Mouse (Mus musculus) thymus, postnatal 10 days (tissue): ENCODE results near the gene Akap9.
"Not testable (repeated sequence)": the region's sequence is repeated elsewhere in the genome, so short reads cannot be mapped to it uniquely, and the experiment has no call there.

ENCODE experiments used
- DNase-seq, 2 experiments: peaks; one replicate each; pipeline ENCODE4 v3.0.0; 2021; ENCODE audit warnings: low spot score in 2 of 2

Gene Akap9

GRCm38 (mm10) chr5:3927801-3928689 lies at the start of gene Akap9:
TSS of gene Akap9 (plus strand) at chr5:3928054.
- DNase-seq = peak; percentile 33 to 45

- not testable (repeated sequence) for DNase-seq
These were observed 41.0 kb upstream of the Akap9 start for GRCm38 (mm10) chr5:3886862-3887261.

GRCm38 (mm10) chr5:3889201-3889600 lies 38.7 kb upstream of the Akap9 start:
- DNase-seq = no peak

- DNase-seq = peak; percentile 14 to 38
These were observed 34.2 kb upstream of the Akap9 start, which contains the start of gene Mterf1a for GRCm38 (mm10) chr5:3893459-3894293. TSS of gene Mterf1a (minus strand) at chr5:3893933.

GRCm38 (mm10) chr5:3894294-3894619 lies 33.6 kb upstream of the Akap9 start:
- not testable (repeated sequence) for DNase-seq

- no peak for DNase-seq
These were observed 22.4 kb upstream of the Akap9 start for GRCm38 (mm10) chr5:3905471-3905870.

GRCm38 (mm10) chr5:3922350-3922749 lies 5.5 kb upstream of the Akap9 start:
- DNase-seq = no peak

- no peak for DNase-seq
These were observed 1.2 kb upstream of the Akap9 start for GRCm38 (mm10) chr5:3926666-3927065.

GRCm38 (mm10) chr5:3928690-3929046 lies 814 bp downstream of the Akap9 start:
- DNase-seq = peak; percentile 31 to 37

GRCm38 (mm10) chr5:3930760-3931159 lies 2.9 kb downstream of the Akap9 start:
- DNase-seq = no peak

- DNase-seq = no peak
These were observed 3.8 kb downstream of the Akap9 start for GRCm38 (mm10) chr5:3931636-3932035.

- no peak for DNase-seq
These were observed 5.7 kb downstream of the Akap9 start for GRCm38 (mm10) chr5:3933551-3933950.

GRCm38 (mm10) chr5:3935266-3935665 lies 7.4 kb downstream of the Akap9 start:
- DNase-seq = no peak

- no peak for DNase-seq
These were observed 8.1 kb downstream of the Akap9 start for GRCm38 (mm10) chr5:3935778-3936554.

- DNase-seq = no peak
These were observed 11.1 kb downstream of the Akap9 start for GRCm38 (mm10) chr5:3938905-3939304.

- no peak for DNase-seq
These were observed 11.5 kb downstream of the Akap9 start for GRCm38 (mm10) chr5:3939335-3939734.

- DNase-seq = no peak
These were observed 13.4 kb downstream of the Akap9 start for GRCm38 (mm10) chr5:3941240-3941639.

GRCm38 (mm10) chr5:3943169-3943568 lies 15.3 kb downstream of the Akap9 start:
- not testable (repeated sequence) for DNase-seq

GRCm38 (mm10) chr5:3952498-3952897 lies 24.6 kb downstream of the Akap9 start:
- DNase-seq = no peak

- DNase-seq = no peak
These were observed 26.7 kb downstream of the Akap9 start for GRCm38 (mm10) chr5:3954541-3954940.

GRCm38 (mm10) chr5:3961286-3961685 lies 33.4 kb downstream of the Akap9 start:
- no peak for DNase-seq

GRCm38 (mm10) chr5:3968415-3968814 lies 40.6 kb downstream of the Akap9 start:
- DNase-seq = no peak
